Mouse (Mus musculus) megakaryocyte, embryonic 14.5 days (primary cell): ENCODE data around the gene Fermt3.

Source experiments
- FLI1 ChIP-seq: IDR thresholded peaks from 2 replicates; pipeline ENCODE4 v1.6.1; 2012; ENCODE audit warnings: low read length, inconsistent platforms, mixed read lengths
- GATA1 ChIP-seq: IDR thresholded peaks from 3 replicates; pipeline ENCODE4 v1.6.1; 2012; ENCODE audit warnings: mixed read lengths, low read length, inconsistent platforms, borderline replicate concordance

- TF ChIP-seq GATA1 = no peak
- no peak for TF ChIP-seq FLI1
Observed at GRCm38 (mm10) chr19:6987061-6987903, 32.0 kb downstream of the Fermt3 start, which contains the start of gene Vegfb.
